Mouse (Mus musculus): ENCODE data around the gene Scamp3. TPM values are rescaled to one million over a fixed set of nuclear protein-coding genes. Genes with fewer than 3 reads are reported as not detected.

Gene Scamp3
- polyA plus RNA-seq, 1 experiment from 2014 or later: 127 TPM

- Histone ChIP-seq H3K36me3 (peaks cover 33% of the 10 kb centered on the region), H3K4me2 (peak overlapping the region; percentile 66), H3K4me1 (replicated peaks) (peaks cover 28% of the 10 kb centered on the region), H3K9ac (peak overlapping the region; percentile 96), H3K4me3 (peak overlapping the region; percentile 83), H3K27ac (peak overlapping the region; percentile 95), H3K27me3 (no peaks in the 10 kb centered on the region), H3K9me3 (no peaks in the 10 kb centered on the region)
- WGBS: 30% methylated on average over 12 of the region's 12 CpGs
- ATAC-seq (ENCODE audit: low FRiP score): no peak; the same call in 1 of the 2 replicates
These were observed 11.9 kb upstream of the Scamp3 start for GRCm38 (mm10) chr3:89165268-89165870.

GRCm38 (mm10) chr3:89166945-89167344 lies 10.3 kb upstream of the Scamp3 start:
- H3K27me3 ChIP-seq: no peaks in the 10 kb centered on the region
- H3K4me2 ChIP-seq: no peak overlapping the region
- no peak for ATAC-seq (ENCODE audit: low FRiP score)
- no peak overlapping the region for H3K4me3 ChIP-seq
- 95% methylated on average over 19 of the region's 19 CpGs for WGBS
- H3K9ac ChIP-seq: 0 out of 2 replicates have a peak overlapping the region, but pooled peaks have one; percentile 96
- H3K9me3 ChIP-seq: no peaks in the 10 kb centered on the region
- H3K4me1 ChIP-seq (replicated peaks): peaks cover 27% of the 10 kb centered on the region
- H3K36me3 ChIP-seq: peaks cover 47% of the 10 kb centered on the region
- H3K27ac ChIP-seq: no peak overlapping the region

GRCm38 (mm10) chr3:89174844-89175243 lies 2.4 kb upstream of the Scamp3 start:
- ATAC-seq (ENCODE audit: low FRiP score): no peak
- 0 out of 2 replicates have a peak overlapping the region, but pooled peaks have one; percentile 8 for H3K9ac ChIP-seq
- 94% methylated on average over 11 of the region's 11 CpGs for WGBS

GRCm38 (mm10) chr3:89175544-89175943 lies 1.7 kb upstream of the Scamp3 start:
- Histone ChIP-seq H3K9me3 (no peaks in the 10 kb centered on the region), H3K27me3 (no peaks in the 10 kb centered on the region), H3K27ac (no peak overlapping the region), H3K4me2 (no peak overlapping the region), H3K4me3 (no peak overlapping the region), H3K9ac (0 out of 2 replicates have a peak overlapping the region, but pooled peaks have one; percentile 8), H3K36me3 (peaks cover 75% of the 10 kb centered on the region), H3K4me1 (replicated peaks) (peaks cover 18% of the 10 kb centered on the region)
- WGBS: 92% methylated on average over 10 of the region's 10 CpGs
- no peak for ATAC-seq (ENCODE audit: low FRiP score)

More at GRCm38 (mm10) chr3:89174844-89175243, 2.4 kb upstream of the Scamp3 start:
- H3K27me3 ChIP-seq: no peaks in the 10 kb centered on the region
- no peak overlapping the region for H3K4me3 ChIP-seq
- peaks cover 18% of the 10 kb centered on the region for H3K4me1 ChIP-seq (replicated peaks)
- no peak overlapping the region for H3K27ac ChIP-seq
- peaks cover 75% of the 10 kb centered on the region for H3K36me3 ChIP-seq
- H3K9me3 ChIP-seq: no peaks in the 10 kb centered on the region
- no peak overlapping the region for H3K4me2 ChIP-seq

GRCm38 (mm10) chr3:89176421-89176820 lies 852 bp upstream of the Scamp3 start:
- H3K36me3 ChIP-seq: peaks cover 75% of the 10 kb centered on the region
- ATAC-seq (ENCODE audit: low FRiP score): peak; percentile 10; the same call in 1 of the 2 replicates
- peaks cover 18% of the 10 kb centered on the region for H3K4me1 ChIP-seq (replicated peaks)
- no peak overlapping the region for H3K4me2 ChIP-seq
- no peaks in the 10 kb centered on the region for H3K27me3 ChIP-seq
- H3K4me3 ChIP-seq: no peak overlapping the region
- no peak overlapping the region for H3K27ac ChIP-seq
- H3K9ac ChIP-seq: no peak overlapping the region
- WGBS: 83% methylated on average over 7 of the region's 7 CpGs
- no peaks in the 10 kb centered on the region for H3K9me3 ChIP-seq

GRCm38 (mm10) chr3:89178107-89178385 lies 773 bp downstream of the Scamp3 start:
- H3K27me3 ChIP-seq: no peaks in the 10 kb centered on the region
- no peaks in the 10 kb centered on the region for H3K9me3 ChIP-seq
- H3K9ac ChIP-seq: peak overlapping the region; percentile 82
- H3K4me1 ChIP-seq (replicated peaks): peaks cover 25% of the 10 kb centered on the region
- peak overlapping the region; percentile 81 for H3K4me2 ChIP-seq
- H3K4me3 ChIP-seq: peak overlapping the region; percentile 71
- no peak for ATAC-seq (ENCODE audit: low FRiP score)
- H3K36me3 ChIP-seq: peaks cover 71% of the 10 kb centered on the region
- peak overlapping the region; percentile 84 for H3K27ac ChIP-seq
- 10% methylated on average over 6 of the region's 6 CpGs for WGBS

GRCm38 (mm10) chr3:89179056-89179455 lies 1.8 kb downstream of the Scamp3 start:
- Histone ChIP-seq H3K4me3 (peak overlapping the region; percentile 71; the same call in 1 of the 2 replicates), H3K36me3 (peaks cover 61% of the 10 kb centered on the region), H3K27ac (no peak overlapping the region), H3K27me3 (no peaks in the 10 kb centered on the region), H3K9ac (no peak overlapping the region), H3K4me1 (replicated peaks) (peaks cover 34% of the 10 kb centered on the region), H3K4me2 (peak overlapping the region; percentile 81; the same call in 1 of the 2 replicates), H3K9me3 (no peaks in the 10 kb centered on the region)
- WGBS: 92% methylated on average over 11 of the region's 11 CpGs
- no peak for ATAC-seq (ENCODE audit: low FRiP score)

- Histone ChIP-seq H3K4me3 (no peak overlapping the region), H3K4me2 (no peak overlapping the region), H3K27me3 (no peaks in the 10 kb centered on the region), H3K36me3 (peaks cover 37% of the 10 kb centered on the region), H3K9ac (peak overlapping the region; percentile 9; the same call in 1 of the 2 replicates), H3K4me1 (replicated peaks) (peaks cover 56% of the 10 kb centered on the region), H3K27ac (no peak overlapping the region), H3K9me3 (no peaks in the 10 kb centered on the region)
- ATAC-seq (ENCODE audit: low FRiP score): no peak
- 92% methylated on average over 27 of the region's 27 CpGs for WGBS
These were observed 4.7 kb downstream of the Scamp3 start for GRCm38 (mm10) chr3:89181749-89182500.

- Histone ChIP-seq H3K4me2 (peak overlapping the region; percentile 95), H3K4me1 (replicated peaks) (peaks cover 58% of the 10 kb centered on the region), H3K36me3 (peaks cover 42% of the 10 kb centered on the region), H3K9me3 (no peaks in the 10 kb centered on the region), H3K9ac (peak overlapping the region; percentile 90), H3K4me3 (peak overlapping the region; percentile 65), H3K27ac (peak overlapping the region; percentile 95), H3K27me3 (0 out of 2 replicates have a peak, but pooled peaks cover 6% of the 10 kb centered on the region)
- ATAC-seq (ENCODE audit: low FRiP score): peak; percentile 19; the same call in 1 of the 2 replicates
- WGBS: 53% methylated on average over 7 of the region's 7 CpGs
These were observed 5.3 kb downstream of the Scamp3 start for GRCm38 (mm10) chr3:89182531-89183057.

- peak; percentile 93 for ATAC-seq (ENCODE audit: low FRiP score)
- peak within 1 kb of the TSS; percentile 65 for H3K4me3 ChIP-seq
- 4% methylated on average over 39 of the region's 39 CpGs for WGBS
- no peaks in the 10 kb centered on the region for H3K9me3 ChIP-seq
- H3K4me1 ChIP-seq (replicated peaks): peaks cover 54% of the 10 kb centered on the region
- H3K27ac ChIP-seq: peak within 1 kb of the TSS; percentile 95
- H3K4me2 ChIP-seq: peak within 1 kb of the TSS; percentile 95
- peaks cover 49% of the 10 kb centered on the region for H3K36me3 ChIP-seq
- H3K27me3 ChIP-seq: 0 out of 2 replicates have a peak, but pooled peaks cover 7% of the 10 kb centered on the region
- H3K9ac ChIP-seq: peak within 1 kb of the TSS; percentile 90
These were observed 6.0 kb downstream of the Scamp3 start, which contains the start of gene Fam189b for GRCm38 (mm10) chr3:89183058-89183958. Gene Fam189b, plus strand, starts transcription at chr3:89183143.

- H3K9me3 ChIP-seq: no peaks in the 10 kb centered on the region
- H3K4me2 ChIP-seq: peak overlapping the region; percentile 95
- ATAC-seq (ENCODE audit: low FRiP score): 0 out of 2 replicates have a peak, but pooled peaks have one; percentile 3
- 77% methylated on average over 6 of the region's 6 CpGs for WGBS
- H3K27me3 ChIP-seq: 0 out of 2 replicates have a peak, but pooled peaks cover 8% of the 10 kb centered on the region
- H3K27ac ChIP-seq: peak overlapping the region; percentile 95
- peaks cover 47% of the 10 kb centered on the region for H3K4me1 ChIP-seq (replicated peaks)
- H3K36me3 ChIP-seq: peaks cover 53% of the 10 kb centered on the region
- peak overlapping the region; percentile 90 for H3K9ac ChIP-seq
- H3K4me3 ChIP-seq: peak overlapping the region; percentile 65
These were observed 6.7 kb downstream of the Scamp3 start for GRCm38 (mm10) chr3:89183959-89184315.
